Mouse (Mus musculus): ENCODE results near the gene Ear1.
A peak's percentile ranks its signal among the peaks of the same experiment; 100 is the strongest.
"Not testable (repeated sequence)": the region's sequence is repeated elsewhere in the genome, so short reads cannot be mapped to it uniquely, and the experiment has no call there.

- TF ChIP-seq CTCF (IDR thresholded peaks at IDR 0.05; ENCODE audit: low read depth): peak; percentile 73
- TF ChIP-seq EP300 (optimal IDR thresholded peaks at IDR 0.05): not testable (repeated sequence)
These were observed 14.8 kb downstream of the Ear1 start for GRCm38 (mm10) chr14:43860522-43860921.

All from stomach, postnatal 0 days (tissue).